Mouse (Mus musculus) midbrain, embryonic 15.5 days (tissue): Measurements from ENCODE around the gene Nupr1l. TPM values are rescaled to one million over a fixed set of nuclear protein-coding genes. Genes with fewer than 3 reads are reported as not detected.
"Not testable (repeated sequence)": the region's sequence is repeated elsewhere in the genome, so short reads cannot be mapped to it uniquely, and the experiment has no call there.

Source experiments
- ATAC-seq: fragments of 200-750 bp; cut with Nextera tagmentation; replicated peaks from 2 replicates; pipeline ENCODE4 v1.8.0; 2017; ENCODE audit warnings: moderate TSS enrichment
- H3K27ac ChIP-seq: fragments of 300-500 bp; sonication (generic); 2 replicates; pipeline ENCODE4 v1.5.1; 2015; ENCODE audit warnings: mild to moderate bottlenecking, inconsistent platforms
- H3K27me3 ChIP-seq: fragments of 300-500 bp; sonication (generic); replicated peaks from 2 replicates; pipeline ENCODE4 v1.6.1; 2015; ENCODE audit warnings: inconsistent platforms
- H3K36me3 ChIP-seq: fragments of 300-500 bp; sonication (generic); replicated peaks from 2 replicates; pipeline ENCODE4 v1.6.1; 2015; ENCODE audit warnings: inconsistent platforms
- H3K4me1 ChIP-seq: fragments of 300-500 bp; sonication (generic); 2 replicates; pipeline ENCODE4 v1.6.1; 2015; ENCODE audit warnings: inconsistent platforms
- H3K4me2 ChIP-seq: fragments of 300-500 bp; sonication (generic); 2 replicates; pipeline ENCODE4 v1.6.1; 2015; ENCODE audit warnings: inconsistent platforms, mild to moderate bottlenecking, moderate library complexity
- H3K4me3 ChIP-seq: fragments of 300-500 bp; sonication (generic); 2 replicates; pipeline ENCODE4 v1.5.1; 2015; ENCODE audit warnings: mild to moderate bottlenecking, inconsistent platforms
- H3K9ac ChIP-seq: fragments of 300-500 bp; sonication (generic); 2 replicates; pipeline ENCODE4 v1.6.1; 2015; ENCODE audit warnings: mild to moderate bottlenecking, inconsistent platforms
- H3K9me3 ChIP-seq: fragments of 300-500 bp; sonication (generic); 2 replicates; pipeline ENCODE4 v1.6.1; 2016; ENCODE audit warnings: inconsistent platforms
- WGBS: fragments of 180-500 bp; shearing (Covaris S2); methylation state at CpG from one replicate; pipeline ENCODE4 v1.1.7; 2015; ENCODE audit warnings: mixed read lengths; 5-methylcytosine and 5-hydroxymethylcytosine counted together
- polyA plus RNA-seq: library from polyadenylated mRNA; unstranded; fragments of >200 nt; fragmentation: Nextera tagmentation; extraction: Ambion mirVana; gene quantifications from 2 replicates; pipeline ENCODE4 v1.2.1, GENCODE M21; 2015

The Nupr1l gene
- polyA plus RNA-seq, 1 experiment from 2014 or later = 5.9 TPM

GRCm38 (mm10) chr5:129886911-129887636 lies 21.3 kb upstream of the Nupr1l start, which contains the start of gene Chchd2:
Gene Chchd2, minus strand, starts transcription at chr5:129887470.
- Histone ChIP-seq H3K4me2 (peak within 1 kb of the TSS; percentile 56), H3K4me1 (peaks cover 29% of the 10 kb centered on the region), H3K27ac (peak within 1 kb of the TSS; percentile 93), H3K9ac (peak within 1 kb of the TSS; percentile 94), H3K36me3 (peaks cover 4% of the 10 kb centered on the region; the same call in 1 of the 2 replicates), H3K27me3 (no peaks in the 10 kb centered on the region), H3K9me3 (no peaks in the 10 kb centered on the region), H3K4me3 (peak within 1 kb of the TSS; percentile 95)
- peak; percentile 100 for ATAC-seq
- WGBS = under 1% methylated on average over 46 of the region's 46 CpGs

GRCm38 (mm10) chr5:129890390-129890789 lies 17.9 kb upstream of the Nupr1l start:
- WGBS = 69% methylated on average over 7 of the region's 7 CpGs
- not testable (repeated sequence) for H3K4me3 ChIP-seq, ATAC-seq, H3K9ac ChIP-seq, H3K36me3 ChIP-seq, H3K27ac ChIP-seq, H3K27me3 ChIP-seq, H3K9me3 ChIP-seq, H3K4me2 ChIP-seq
- H3K4me1 ChIP-seq = peaks cover 18% of the 10 kb centered on the region

GRCm38 (mm10) chr5:129895198-129896088 lies 12.9 kb upstream of the Nupr1l start, which contains the start of gene Zbed5:
Gene Zbed5, plus strand, starts transcription at chr5:129895723.
- H3K27me3 ChIP-seq = no peaks in the 10 kb centered on the region
- peak within 1 kb of the TSS; percentile 88 for H3K4me3 ChIP-seq
- 2% methylated on average over 44 of the region's 44 CpGs for WGBS
- H3K4me2 ChIP-seq = peak within 1 kb of the TSS; percentile 84
- H3K36me3 ChIP-seq = no peaks in the 10 kb centered on the region
- H3K9ac ChIP-seq = peak within 1 kb of the TSS; percentile 63
- peak within 1 kb of the TSS; percentile 69 for H3K27ac ChIP-seq
- peaks cover 12% of the 10 kb centered on the region for H3K4me1 ChIP-seq
- no peaks in the 10 kb centered on the region for H3K9me3 ChIP-seq
- ATAC-seq = peak; percentile 99

DNA sequence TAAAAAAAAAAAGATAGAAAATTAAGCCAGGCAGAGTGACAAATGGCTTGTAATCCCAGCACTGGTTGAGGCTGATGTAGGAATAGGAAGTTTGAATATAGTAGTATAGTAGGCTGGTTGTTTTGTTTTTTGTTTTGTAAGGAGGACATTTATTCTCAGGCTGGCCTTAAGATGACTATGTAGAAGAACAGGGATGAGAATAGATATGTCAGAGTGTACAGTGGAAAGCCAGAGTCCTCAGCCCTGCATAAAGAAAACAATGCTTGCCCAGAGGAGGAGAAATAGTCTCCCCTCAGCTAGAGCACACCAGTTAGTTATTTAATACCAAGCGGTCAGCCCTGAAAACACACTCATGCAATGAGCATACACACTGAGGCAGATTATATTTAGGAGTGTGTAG lies 9.9 kb upstream of the Nupr1l start, which contains the start of gene Phkg1:
Gene Phkg1, minus strand, starts transcription at position 101 of the 400 bp plus-strand sequence.
- no peak within 1 kb of the TSS for H3K9ac ChIP-seq
- ATAC-seq = no peak
- no peak within 1 kb of the TSS for H3K4me2 ChIP-seq
- H3K4me1 ChIP-seq = peaks cover 12% of the 10 kb centered on the region
- H3K9me3 ChIP-seq = no peaks in the 10 kb centered on the region
- no peak within 1 kb of the TSS for H3K4me3 ChIP-seq
- no peak within 1 kb of the TSS for H3K27ac ChIP-seq
- H3K36me3 ChIP-seq = 0 out of 2 replicates have a peak, but pooled peaks cover 15% of the 10 kb centered on the region
- 97% methylated on average over 1 of the region's 1 CpGs for WGBS
- H3K27me3 ChIP-seq = no peaks in the 10 kb centered on the region

DNA sequence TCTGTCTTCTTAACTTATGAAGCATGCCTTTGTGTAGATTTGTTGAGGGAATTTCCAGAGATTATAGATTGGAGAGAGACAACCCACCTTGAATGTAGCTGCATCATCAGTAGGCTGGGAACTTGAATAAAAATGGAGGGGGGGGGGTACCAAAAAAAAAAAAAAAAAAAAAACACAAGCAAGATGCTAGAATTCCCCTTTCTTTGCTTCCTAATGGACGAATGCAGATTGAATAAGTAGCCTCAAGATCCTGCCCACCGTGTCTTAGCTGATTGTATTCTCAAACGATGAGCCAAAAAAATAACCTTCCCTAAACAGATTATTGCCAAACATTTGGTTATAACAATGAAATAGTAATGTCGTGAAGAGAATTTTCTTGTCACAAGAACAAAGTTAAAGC lies 565 bp upstream of the Nupr1l start:
- ATAC-seq = no peak
- WGBS = 9% methylated on average over 4 of the region's 4 CpGs
- Histone ChIP-seq H3K27me3 (no peaks in the 10 kb centered on the region), H3K27ac (peak overlapping the region; percentile 97), H3K4me1 (peaks cover 13% of the 10 kb centered on the region), H3K4me3 (peak overlapping the region; percentile 67), H3K36me3 (0 out of 2 replicates have a peak, but pooled peaks cover 4% of the 10 kb centered on the region), H3K9me3 (no peaks in the 10 kb centered on the region), H3K9ac (peak overlapping the region; percentile 45; the same call in 1 of the 2 replicates), H3K4me2 (peak overlapping the region; percentile 72)

DNA sequence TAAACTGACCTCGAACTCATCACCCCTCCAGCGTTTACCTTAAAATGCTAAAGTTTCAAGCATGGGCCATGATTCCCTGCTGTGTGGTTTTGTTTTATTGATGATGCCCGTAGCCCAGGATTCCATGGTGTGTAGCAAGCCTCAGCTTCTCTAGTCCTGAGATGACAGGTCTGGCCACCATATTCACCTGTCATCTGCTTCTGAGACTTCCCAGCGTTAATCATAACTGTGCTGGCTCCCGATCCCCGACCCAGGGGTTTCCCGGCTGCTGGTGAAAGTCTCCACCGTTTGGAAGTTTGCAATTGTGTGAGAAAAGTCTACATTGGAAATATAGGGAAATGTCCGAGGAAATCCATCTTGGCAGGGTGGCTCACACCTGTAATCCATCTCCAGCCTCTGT lies 807 bp downstream of the Nupr1l start:
- ATAC-seq = no peak
- Histone ChIP-seq H3K4me1 (peaks cover 13% of the 10 kb centered on the region), H3K36me3 (no peaks in the 10 kb centered on the region), H3K27me3 (no peaks in the 10 kb centered on the region), H3K4me2 (peak overlapping the region; percentile 72), H3K4me3 (peak overlapping the region; percentile 67), H3K9me3 (no peaks in the 10 kb centered on the region), H3K27ac (peak overlapping the region; percentile 97), H3K9ac (peak overlapping the region; percentile 82)
- WGBS = 73% methylated on average over 9 of the region's 9 CpGs

DNA sequence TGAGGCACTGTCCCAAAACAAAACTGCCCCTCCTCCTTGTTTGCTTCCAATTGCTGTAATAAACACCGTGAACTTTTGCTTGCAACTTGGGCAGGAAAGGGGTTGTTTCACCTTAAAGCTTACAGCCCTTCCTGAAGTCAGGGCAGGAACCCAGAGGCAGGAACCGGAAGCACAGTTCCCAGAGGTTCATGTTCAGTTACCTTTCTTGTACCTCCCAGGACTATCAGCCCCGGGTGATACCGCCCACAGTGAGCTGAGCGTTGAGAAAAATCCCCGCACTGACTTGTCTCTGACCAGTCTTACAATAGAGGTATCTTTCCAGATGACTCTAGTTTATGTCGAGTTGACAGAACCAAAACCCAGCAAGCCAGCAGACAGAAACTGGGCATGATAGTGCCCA lies 1.3 kb downstream of the Nupr1l start:
- Histone ChIP-seq H3K27ac (no peak overlapping the region), H3K4me1 (peaks cover 13% of the 10 kb centered on the region), H3K27me3 (no peaks in the 10 kb centered on the region), H3K4me3 (no peak overlapping the region), H3K9ac (no peak overlapping the region), H3K4me2 (peak overlapping the region; percentile 72; the same call in 1 of the 2 replicates), H3K9me3 (no peaks in the 10 kb centered on the region), H3K36me3 (no peaks in the 10 kb centered on the region)
- 85% methylated on average over 7 of the region's 7 CpGs for WGBS
- no peak for ATAC-seq

GRCm38 (mm10) chr5:129914024-129914423 lies 5.7 kb downstream of the Nupr1l start:
- 24% methylated on average over 2 of the region's 2 CpGs for WGBS
- Histone ChIP-seq H3K4me3 (no peak overlapping the region), H3K36me3 (no peaks in the 10 kb centered on the region), H3K4me2 (no peak overlapping the region), H3K27me3 (no peaks in the 10 kb centered on the region), H3K9me3 (no peaks in the 10 kb centered on the region), H3K27ac (no peak overlapping the region), H3K9ac (no peak overlapping the region), H3K4me1 (peaks cover 5% of the 10 kb centered on the region)
- ATAC-seq = no peak

DNA sequence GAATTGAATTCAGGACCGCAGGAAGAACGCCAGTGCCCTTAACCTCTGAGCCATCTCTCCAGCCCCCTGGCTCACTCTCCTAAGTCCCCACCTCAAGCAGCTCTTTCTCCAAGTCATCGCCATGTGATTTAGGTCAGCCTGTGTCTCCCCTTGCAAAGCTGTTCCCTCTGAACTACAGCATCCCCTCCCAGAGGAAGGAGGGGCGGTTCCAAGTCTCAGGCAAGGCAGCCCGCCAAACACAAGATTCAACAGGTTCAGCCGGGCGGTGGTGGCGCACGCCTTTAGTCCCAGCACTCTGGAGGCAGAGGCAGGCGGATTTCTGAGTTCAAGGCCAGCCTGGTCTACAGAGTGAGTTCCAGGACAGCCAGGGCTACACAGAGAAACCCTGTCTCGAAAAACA lies 7.2 kb downstream of the Nupr1l start:
- H3K4me1 ChIP-seq, H3K9me3 ChIP-seq, H3K4me3 ChIP-seq, H3K9ac ChIP-seq, H3K27me3 ChIP-seq, ATAC-seq, H3K27ac ChIP-seq, H3K36me3 ChIP-seq, H3K4me2 ChIP-seq: not testable (repeated sequence)
- WGBS = 87% methylated on average over 11 of the region's 11 CpGs

DNA sequence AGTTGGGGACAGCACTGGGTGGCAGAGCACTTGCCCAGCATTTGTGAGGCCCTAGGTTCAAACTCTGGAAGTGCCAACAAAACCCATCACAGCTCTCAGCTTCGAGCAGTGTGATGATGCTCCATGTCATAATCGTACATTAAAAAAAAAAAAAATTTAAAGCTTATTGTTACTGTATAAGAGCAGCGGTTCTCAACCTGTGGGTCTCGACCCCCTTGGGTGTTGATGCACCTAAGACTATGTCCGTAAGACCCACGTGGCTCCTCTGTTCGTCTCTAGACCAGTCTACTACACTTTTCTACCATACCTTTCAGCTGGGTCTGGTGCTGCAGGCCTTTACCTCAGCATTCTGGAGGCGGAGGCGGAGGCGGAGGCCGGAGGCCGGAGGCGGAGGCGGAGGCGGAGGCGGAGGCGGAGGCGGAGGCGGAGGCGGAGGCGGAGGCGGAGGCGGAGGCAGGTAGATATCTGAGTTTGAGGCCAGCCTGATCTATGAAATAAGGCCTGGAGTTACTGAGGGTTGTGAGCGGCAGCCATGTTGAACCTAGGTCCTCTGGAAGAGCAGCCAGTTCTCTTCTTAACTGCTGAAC lies 9.8 kb downstream of the Nupr1l start:
- Histone ChIP-seq H3K36me3 (no peaks in the 10 kb centered on the region), H3K4me2 (no peak overlapping the region), H3K4me3 (no peak overlapping the region), H3K9me3 (no peaks in the 10 kb centered on the region), H3K9ac (no peak overlapping the region), H3K4me1 (no peaks in the 10 kb centered on the region), H3K27ac (no peak overlapping the region), H3K27me3 (no peaks in the 10 kb centered on the region)
- ATAC-seq = no peak
- WGBS = 93% methylated on average over 24 of the region's 24 CpGs

DNA sequence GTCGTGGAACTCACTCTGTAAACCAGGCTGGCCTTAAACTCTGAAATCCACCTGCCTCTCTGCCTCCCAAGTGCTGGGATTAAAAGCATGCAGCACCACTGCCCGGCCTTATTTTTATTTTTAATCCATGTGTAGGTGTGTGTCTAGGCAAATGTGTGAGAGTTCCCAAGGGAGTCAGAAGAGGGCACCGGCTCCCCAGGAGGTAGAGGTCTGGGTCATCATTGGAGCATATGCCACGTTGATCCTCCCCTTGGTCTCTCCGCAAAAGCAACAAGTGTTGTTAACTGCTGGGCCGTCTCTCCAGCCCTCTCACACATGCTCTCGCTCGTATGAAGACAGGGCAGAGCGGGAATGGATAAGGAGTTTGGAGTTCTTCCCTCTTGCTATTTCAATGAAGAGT lies 10.4 kb downstream of the Nupr1l start:
- Histone ChIP-seq H3K9me3 (no peaks in the 10 kb centered on the region), H3K9ac (no peak overlapping the region), H3K36me3 (no peaks in the 10 kb centered on the region), H3K27me3 (no peaks in the 10 kb centered on the region), H3K4me2 (no peak overlapping the region), H3K27ac (no peak overlapping the region), H3K4me3 (no peak overlapping the region), H3K4me1 (no peaks in the 10 kb centered on the region)
- no peak for ATAC-seq
- 81% methylated on average over 9 of the region's 9 CpGs for WGBS

DNA sequence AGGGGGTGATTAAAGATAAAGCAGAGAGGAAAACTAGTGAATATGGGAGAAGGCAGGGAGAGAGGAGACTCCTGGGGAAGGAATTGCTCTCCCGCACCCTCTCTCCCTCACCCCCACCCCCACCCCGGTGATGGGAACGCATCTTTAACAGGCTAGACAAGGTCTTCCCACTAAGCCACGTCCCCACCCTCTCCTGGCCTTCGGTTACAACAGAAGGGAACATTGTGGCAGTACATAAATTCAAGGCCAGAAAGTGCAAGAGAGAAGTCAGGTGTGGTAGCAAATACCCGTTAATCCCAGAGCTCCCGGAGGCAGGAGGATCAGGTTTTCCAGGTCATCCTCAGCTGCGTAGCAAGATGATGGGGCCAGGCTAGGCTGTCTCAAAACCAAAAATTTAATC lies 11.0 kb downstream of the Nupr1l start:
- Histone ChIP-seq H3K9ac (no peak overlapping the region), H3K4me2 (no peak overlapping the region), H3K36me3 (no peaks in the 10 kb centered on the region), H3K27ac (no peak overlapping the region), H3K27me3 (no peaks in the 10 kb centered on the region), H3K9me3 (no peaks in the 10 kb centered on the region), H3K4me3 (no peak overlapping the region), H3K4me1 (no peaks in the 10 kb centered on the region)
- WGBS = 69% methylated on average over 8 of the region's 8 CpGs
- no peak for ATAC-seq
